Comparison of ENCODE assay signal across 8 mouse cellular contexts in the genomic region with DNA sequence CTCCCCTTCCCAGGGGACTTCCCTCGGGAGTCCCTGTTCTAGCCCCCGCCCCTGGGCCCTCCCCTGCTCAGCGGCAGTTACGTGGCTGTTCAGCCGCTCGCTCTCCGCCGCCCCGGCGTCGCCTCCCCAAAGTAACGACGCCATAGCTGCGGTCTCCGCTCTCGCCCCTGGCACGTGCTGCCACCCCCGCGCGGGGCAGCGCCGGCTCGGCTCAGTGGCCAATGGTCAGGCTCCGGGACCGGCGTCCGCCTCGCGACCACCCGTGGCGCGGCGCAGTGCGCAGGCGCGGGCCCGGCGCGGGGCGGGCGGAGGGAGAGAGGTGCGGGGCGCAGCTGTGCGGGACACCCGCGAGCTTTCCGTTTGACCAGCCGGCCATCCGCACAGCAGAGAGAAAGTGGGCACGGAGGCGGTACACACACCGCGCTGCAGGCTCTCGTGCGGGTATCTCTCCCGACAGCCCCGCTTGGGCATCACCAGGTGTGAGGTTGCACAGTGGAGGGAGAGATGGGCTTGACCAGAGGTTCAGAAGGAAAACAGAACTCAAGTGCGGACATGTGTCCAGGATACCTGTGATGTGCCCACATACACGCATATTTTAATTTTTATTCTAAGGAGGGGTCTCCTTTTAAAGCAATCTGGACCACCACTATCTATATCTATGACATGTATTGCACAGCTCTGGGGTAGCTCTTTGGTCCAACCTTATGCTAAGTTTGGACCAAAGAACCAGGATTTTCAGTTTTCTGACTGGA. TPM values are rescaled to one million over a fixed set of nuclear protein-coding genes. Genes with fewer than 3 reads are reported as not detected.
DNase-seq lines count a peak whose midpoint lies in the region; ATAC-seq and TF ChIP-seq lines count a peak whose summit lies in the region.

A gene (minus strand): TSS at position 272 of the 752 bp plus-strand sequence.
A gene (plus strand): TSS at position 339 of the 752 bp plus-strand sequence.

- no peaks in the 10 kb centered on the region; the same call in 1 of the 2 replicates for H3K27me3 ChIP-seq in kidney, embryonic 14.5 days (ENCODE audit: control insufficient read depth, insufficient read depth, low read length)
- no peaks in the 10 kb centered on the region for H3K27me3 ChIP-seq in intestine, embryonic 15.5 days (replicated peaks)
- no peaks in the 10 kb centered on the region for H3K27me3 ChIP-seq in limb, embryonic 14.5 days (ENCODE audit: control insufficient read depth, insufficient read depth, low read length)

- 1% methylated on average over 54 of the region's 59 CpGs for WGBS in kidney, embryonic 14.5 days
- WGBS in intestine, embryonic 15.5 days = 1% methylated on average over 58 of the region's 59 CpGs
- WGBS in limb, embryonic 14.5 days = under 1% methylated on average over 40 of the region's 59 CpGs
- WGBS in olfactory bulb, adult 2 months = under 1% methylated on average over 58 of the region's 59 CpGs

- TF ChIP-seq CTCF in bone marrow macrophage, adult 2 months (IDR thresholded peaks at IDR 0.05; ENCODE audit: low read depth, low read length) = no peak
- no peak for TF ChIP-seq CTCF in embryonic fibroblast, embryonic 13.5 days (IDR thresholded peaks at IDR 0.05; ENCODE audit: borderline replicate concordance, insufficient read depth, low read length)
- no peak for TF ChIP-seq CTCF in olfactory bulb, adult 2 months (IDR thresholded peaks at IDR 0.05; ENCODE audit: insufficient read depth, low read depth, low read length)

- H3K9me3 ChIP-seq in kidney, embryonic 14.5 days (ENCODE audit: control insufficient read depth, low read length) = no peaks in the 10 kb centered on the region
- H3K9me3 ChIP-seq in intestine, embryonic 15.5 days = no peaks in the 10 kb centered on the region
- no peaks in the 10 kb centered on the region for H3K9me3 ChIP-seq in limb, embryonic 14.5 days (ENCODE audit: control insufficient read depth, low read length)

- H3K4me1 ChIP-seq in kidney, embryonic 14.5 days (ENCODE audit: control insufficient read depth, insufficient read depth, low read length) = peaks cover 4% of the 10 kb centered on the region; the same call in 1 of the 2 replicates
- H3K4me1 ChIP-seq in bone marrow macrophage, adult 2 months (ENCODE audit: control insufficient read depth, insufficient read depth, low read length) = peaks cover 14% of the 10 kb centered on the region
- H3K4me1 ChIP-seq in embryonic fibroblast, embryonic 13.5 days (ENCODE audit: control insufficient read depth, insufficient read depth, low read length) = no peaks in the 10 kb centered on the region
- 0 out of 2 replicates have a peak, but pooled peaks cover 11% of the 10 kb centered on the region for H3K4me1 ChIP-seq in intestine, embryonic 15.5 days (replicated peaks)
- peaks cover 16% of the 10 kb centered on the region for H3K4me1 ChIP-seq in limb, embryonic 14.5 days (ENCODE audit: control insufficient read depth, insufficient read depth, low read length)
- no peaks in the 10 kb centered on the region for H3K4me1 ChIP-seq in olfactory bulb, adult 2 months (ENCODE audit: control insufficient read depth, insufficient read depth, low read length)

- ATAC-seq in kidney, embryonic 14.5 days (ENCODE audit: low FRiP score, low TSS enrichment) = peak; percentile 82
- peak; percentile 68 for ATAC-seq in intestine, embryonic 15.5 days
- ATAC-seq in limb, embryonic 14.5 days (ENCODE audit: low FRiP score, low read depth) = peak; percentile 74

- peaks cover 18% of the 10 kb centered on the region for H3K36me3 ChIP-seq in kidney, embryonic 14.5 days (ENCODE audit: control insufficient read depth, insufficient read depth, low read length)
- H3K36me3 ChIP-seq in intestine, embryonic 15.5 days = peaks cover 6% of the 10 kb centered on the region
- peaks cover 23% of the 10 kb centered on the region for H3K36me3 ChIP-seq in limb, embryonic 14.5 days (ENCODE audit: control insufficient read depth, insufficient read depth, low read length)

- peak within 1 kb of the TSS; percentile 99 for H3K4me2 ChIP-seq in kidney, embryonic 14.5 days (replicated peaks; ENCODE audit: low read depth, low read length)
- H3K4me2 ChIP-seq in intestine, embryonic 15.5 days (replicated peaks) = peak within 1 kb of the TSS; percentile 99
- H3K4me2 ChIP-seq in limb, embryonic 14.5 days (replicated peaks; ENCODE audit: low read depth, low read length, severe bottlenecking) = peak within 1 kb of the TSS; percentile 97

- DNase-seq in kidney, adult 18-20 months = no peak
- no peak for DNase-seq in limb, embryonic 14.5 days (ENCODE audit: low spot score)
- DNase-seq in urinary bladder, postnatal 4 days (ENCODE audit: low spot score in 2 of 2) = no peak

- peak within 1 kb of the TSS; percentile 65 for H3K4me3 ChIP-seq in kidney, embryonic 14.5 days (ENCODE audit: low read length)
- H3K4me3 ChIP-seq in bone marrow macrophage, adult 2 months (ENCODE audit: insufficient read depth, low read length) = peak within 1 kb of the TSS; percentile 85
- H3K4me3 ChIP-seq in embryonic fibroblast, embryonic 13.5 days (ENCODE audit: insufficient read depth, low read length) = peak within 1 kb of the TSS; percentile 92
- peak within 1 kb of the TSS; percentile 61 for H3K4me3 ChIP-seq in intestine, embryonic 15.5 days (replicated peaks)
- H3K4me3 ChIP-seq in limb, embryonic 14.5 days (replicated peaks; ENCODE audit: low read length) = peak within 1 kb of the TSS; percentile 58
- H3K4me3 ChIP-seq in olfactory bulb, adult 2 months (ENCODE audit: insufficient read depth, low read depth, low read length) = peak within 1 kb of the TSS; percentile 93

- TF ChIP-seq POLR2A in bone marrow macrophage, adult 2 months (IDR thresholded peaks at IDR 0.05; ENCODE audit: borderline replicate concordance, low read depth, low read length) = no peak
- no peak for TF ChIP-seq POLR2A in embryonic fibroblast, embryonic 13.5 days (IDR thresholded peaks at IDR 0.05; ENCODE audit: low read depth, low read length)
- TF ChIP-seq POLR2A in limb, embryonic 14.5 days (IDR thresholded peaks at IDR 0.05; ENCODE audit: borderline replicate concordance, extremely low read depth, insufficient read depth, insufficient read length) = no peak
- TF ChIP-seq POLR2A in olfactory bulb, adult 2 months (IDR thresholded peaks at IDR 0.05; ENCODE audit: insufficient read depth, low read depth, low read length) = peak; percentile 74

- peak within 1 kb of the TSS; percentile 24; the same call in 1 of the 2 replicates for H3K27ac ChIP-seq in kidney, embryonic 14.5 days (ENCODE audit: low read depth, low read length)
- H3K27ac ChIP-seq in bone marrow macrophage, adult 2 months (ENCODE audit: insufficient read depth, low read depth, low read length) = peak within 1 kb of the TSS; percentile 55
- peak within 1 kb of the TSS; percentile 39; the same call in 1 of the 2 replicates for H3K27ac ChIP-seq in embryonic fibroblast, embryonic 13.5 days (ENCODE audit: insufficient read depth, low read length)
- H3K27ac ChIP-seq in intestine, embryonic 15.5 days = 0 out of 2 replicates have a peak within 1 kb of the TSS, but pooled peaks have one; percentile 23
- peak within 1 kb of the TSS; percentile 59; the same call in 1 of the 2 replicates for H3K27ac ChIP-seq in limb, embryonic 14.5 days (replicated peaks; ENCODE audit: low read depth, low read length)
- peak within 1 kb of the TSS; percentile 47; the same call in 1 of the 2 replicates for H3K27ac ChIP-seq in olfactory bulb, adult 2 months (ENCODE audit: insufficient read depth, low read depth, low read length)

- H3K9ac ChIP-seq in kidney, embryonic 14.5 days (ENCODE audit: low read depth, low read length) = peak within 1 kb of the TSS; percentile 68
- H3K9ac ChIP-seq in intestine, embryonic 15.5 days = peak within 1 kb of the TSS; percentile 57
- H3K9ac ChIP-seq in limb, embryonic 14.5 days (ENCODE audit: low read depth, low read length, severe bottlenecking) = peak within 1 kb of the TSS; percentile 61

RNA-seq across cellular contexts. Expression of the first gene that starts in this region (rescaled TPM):
- 2.3 and 2.8 TPM in 2 replicates for polyA plus RNA-seq in kidney, embryonic 14.5 days (2014; fragmentation: Nextera tagmentation; extraction: Ambion mirVana)
- not detected in 2 replicates for polyA plus RNA-seq in bone marrow macrophage, adult 2 months (2012; ENCODE audit: insufficient read depth, insufficient read length, missing spikeins)
- 0.26 and 0.28 TPM in 2 replicates for polyA plus RNA-seq in embryonic fibroblast, embryonic 13.5 days (2011; ENCODE audit: insufficient read length, low read depth, missing spikeins)
- polyA plus RNA-seq in intestine, embryonic 15.5 days (2015; fragmentation: Nextera tagmentation; extraction: Ambion mirVana) = 1.6 and 1.7 TPM in 2 replicates
- 1.9 and 2.3 TPM in 2 replicates for polyA plus RNA-seq in limb, embryonic 14.5 days (2012; rRNA removed)
- 3.0 TPM in 2 replicates for polyA plus RNA-seq in limb, embryonic 14.5 days (2014; fragmentation: Nextera tagmentation; extraction: Ambion mirVana)
- polyA plus RNA-seq in olfactory bulb, adult 2 months (2012; ENCODE audit: insufficient read depth, insufficient read length, low replicate concordance, missing spikeins) = not detected in 2 replicates

RNA-seq across cellular contexts. Expression of the second gene that starts in this region (rescaled TPM):
- polyA plus RNA-seq in kidney, embryonic 14.5 days (2014; fragmentation: Nextera tagmentation; extraction: Ambion mirVana) = 23.6 and 26.3 TPM in 2 replicates
- 7.9 and 9.0 TPM in 2 replicates for polyA plus RNA-seq in bone marrow macrophage, adult 2 months (2012; ENCODE audit: insufficient read depth, insufficient read length, missing spikeins)
- 9.6 and 12.7 TPM in 2 replicates for polyA plus RNA-seq in embryonic fibroblast, embryonic 13.5 days (2011; ENCODE audit: insufficient read length, low read depth, missing spikeins)
- polyA plus RNA-seq in intestine, embryonic 15.5 days (2015; fragmentation: Nextera tagmentation; extraction: Ambion mirVana) = 18.3 and 18.9 TPM in 2 replicates
- polyA plus RNA-seq in limb, embryonic 14.5 days (2012; rRNA removed) = 13.1 and 20.8 TPM in 2 replicates
- 18.2 and 21.7 TPM in 2 replicates for polyA plus RNA-seq in limb, embryonic 14.5 days (2014; fragmentation: Nextera tagmentation; extraction: Ambion mirVana)
- not detected in 2 replicates for polyA plus RNA-seq in olfactory bulb, adult 2 months (2012; ENCODE audit: insufficient read depth, insufficient read length, low replicate concordance, missing spikeins)
